Mouse (Mus musculus) heart, postnatal 0 days (tissue): ENCODE measurements at regions not wholly inside any gene's neighbourhood (a gene's known extent, or its start where the extent isn't known, plus 50 kb on each side); places are given as distances from the start of the nearest gene placed in this dataset.

Experiments used
- CTCF ChIP-seq: IDR thresholded peaks from 2 replicates; pipeline ENCODE4 v1.5.1; 2016; ENCODE audit warnings: antibody characterized with exemption, control low read depth, low read depth
- EP300 ChIP-seq: IDR thresholded peaks from 2 replicates; pipeline ENCODE4 v1.6.1; 2016; ENCODE audit warnings: antibody characterized with exemption, low read depth

GRCm38 (mm10) chr10:118091476-118091875 is 50.1 kb upstream of the Mdm1 start:
- TF ChIP-seq CTCF: no peak
- TF ChIP-seq EP300: no peak
